Mouse (Mus musculus): ENCODE data around the gene Pmm2. TPM values are rescaled to one million over a fixed set of nuclear protein-coding genes. Genes with fewer than 3 reads are reported as not detected.

Gene Pmm2
- polyA plus RNA-seq (2011; ENCODE audit: insufficient read depth, insufficient read length, low read depth, missing spikeins): 20.9 and 25.2 TPM in 2 replicates

GRCm38 (mm10) chr16:8637217-8638051 is at the start of gene Pmm2, which contains the start of gene Tmem186:
Gene Pmm2, plus strand, starts transcription at chr16:8637674.
Gene Tmem186, minus strand, starts transcription at chr16:8637712.
- Histone ChIP-seq H3K4me3 (ENCODE audit: low read depth, low read length) (peak within 1 kb of the TSS; percentile 99), H3K9ac (ENCODE audit: low read depth, poor library complexity, severe bottlenecking) (peak within 1 kb of the TSS; percentile 77), H3K4me1 (ENCODE audit: control insufficient read depth, insufficient read depth, low read length) (no peaks in the 10 kb centered on the region), H3K9me3 (replicated peaks; ENCODE audit: control insufficient read depth, insufficient read depth, low read length, poor library complexity, severe bottlenecking) (no peaks in the 10 kb centered on the region), H3K27me3 (ENCODE audit: control insufficient read depth, insufficient read depth, low read length, poor library complexity, severe bottlenecking) (no peaks in the 10 kb centered on the region), H3K27ac (ENCODE audit: insufficient read depth, low read length) (peak within 1 kb of the TSS; percentile 65), H3K36me3 (ENCODE audit: control insufficient read depth, insufficient read depth, low read length, poor library complexity, severe bottlenecking) (peaks cover 5% of the 10 kb centered on the region; the same call in 1 of the 2 replicates)
- TF ChIP-seq POLR2A (IDR thresholded peaks at IDR 0.05; ENCODE audit: insufficient read depth, low read length) (no peak), CTCF (IDR thresholded peaks at IDR 0.05; ENCODE audit: low read depth, low read length) (no peak), EP300 (IDR thresholded peaks at IDR 0.05; ENCODE audit: insufficient read depth, low read depth, low read length) (no peak)

- H3K27ac ChIP-seq (ENCODE audit: insufficient read depth, low read length): no peak overlapping the region
- no peak for TF ChIP-seq CTCF (IDR thresholded peaks at IDR 0.05; ENCODE audit: low read depth, low read length)
- no peak overlapping the region for H3K4me3 ChIP-seq (ENCODE audit: low read depth, low read length)
- no peak overlapping the region for H3K9ac ChIP-seq (ENCODE audit: low read depth, poor library complexity, severe bottlenecking)
- no peaks in the 10 kb centered on the region for H3K4me1 ChIP-seq (ENCODE audit: control insufficient read depth, insufficient read depth, low read length)
- no peaks in the 10 kb centered on the region for H3K36me3 ChIP-seq (ENCODE audit: control insufficient read depth, insufficient read depth, low read length, poor library complexity, severe bottlenecking)
- H3K27me3 ChIP-seq (ENCODE audit: control insufficient read depth, insufficient read depth, low read length, poor library complexity, severe bottlenecking): no peaks in the 10 kb centered on the region
- H3K9me3 ChIP-seq (replicated peaks; ENCODE audit: control insufficient read depth, insufficient read depth, low read length, poor library complexity, severe bottlenecking): no peaks in the 10 kb centered on the region
These were observed 42.1 kb upstream of the Pmm2 start for GRCm38 (mm10) chr16:8595411-8595810.

- no peak for TF ChIP-seq CTCF (IDR thresholded peaks at IDR 0.05; ENCODE audit: low read depth, low read length)
- TF ChIP-seq EP300 (IDR thresholded peaks at IDR 0.05; ENCODE audit: insufficient read depth, low read depth, low read length): no peak
- no peak for TF ChIP-seq POLR2A (IDR thresholded peaks at IDR 0.05; ENCODE audit: insufficient read depth, low read length)
- no peak overlapping the region for H3K4me3 ChIP-seq (ENCODE audit: low read depth, low read length)
- no peaks in the 10 kb centered on the region for H3K36me3 ChIP-seq (ENCODE audit: control insufficient read depth, insufficient read depth, low read length, poor library complexity, severe bottlenecking)
- no peak overlapping the region for H3K27ac ChIP-seq (ENCODE audit: insufficient read depth, low read length)
- no peak overlapping the region for H3K9ac ChIP-seq (ENCODE audit: low read depth, poor library complexity, severe bottlenecking)
- H3K9me3 ChIP-seq (replicated peaks; ENCODE audit: control insufficient read depth, insufficient read depth, low read length, poor library complexity, severe bottlenecking): no peaks in the 10 kb centered on the region
- no peaks in the 10 kb centered on the region for H3K27me3 ChIP-seq (ENCODE audit: control insufficient read depth, insufficient read depth, low read length, poor library complexity, severe bottlenecking)
- no peaks in the 10 kb centered on the region for H3K4me1 ChIP-seq (ENCODE audit: control insufficient read depth, insufficient read depth, low read length)
These were observed 41.1 kb upstream of the Pmm2 start for GRCm38 (mm10) chr16:8596336-8596735.

- Histone ChIP-seq H3K4me3 (ENCODE audit: low read depth, low read length) (no peak overlapping the region), H3K4me1 (ENCODE audit: control insufficient read depth, insufficient read depth, low read length) (no peaks in the 10 kb centered on the region), H3K27me3 (ENCODE audit: control insufficient read depth, insufficient read depth, low read length, poor library complexity, severe bottlenecking) (no peaks in the 10 kb centered on the region), H3K36me3 (ENCODE audit: control insufficient read depth, insufficient read depth, low read length, poor library complexity, severe bottlenecking) (no peaks in the 10 kb centered on the region), H3K27ac (ENCODE audit: insufficient read depth, low read length) (no peak overlapping the region), H3K9ac (ENCODE audit: low read depth, poor library complexity, severe bottlenecking) (no peak overlapping the region), H3K9me3 (replicated peaks; ENCODE audit: control insufficient read depth, insufficient read depth, low read length, poor library complexity, severe bottlenecking) (no peaks in the 10 kb centered on the region)
- no peak for TF ChIP-seq POLR2A (IDR thresholded peaks at IDR 0.05; ENCODE audit: insufficient read depth, low read length)
- no peak for TF ChIP-seq CTCF (IDR thresholded peaks at IDR 0.05; ENCODE audit: low read depth, low read length)
- no peak for TF ChIP-seq EP300 (IDR thresholded peaks at IDR 0.05; ENCODE audit: insufficient read depth, low read depth, low read length)
These were observed 40.0 kb upstream of the Pmm2 start for GRCm38 (mm10) chr16:8597516-8597915.

GRCm38 (mm10) chr16:8603789-8604188 is 33.7 kb upstream of the Pmm2 start:
- no peaks in the 10 kb centered on the region for H3K4me1 ChIP-seq (ENCODE audit: control insufficient read depth, insufficient read depth, low read length)
- H3K4me3 ChIP-seq (ENCODE audit: low read depth, low read length): no peak overlapping the region
- H3K27me3 ChIP-seq (ENCODE audit: control insufficient read depth, insufficient read depth, low read length, poor library complexity, severe bottlenecking): no peaks in the 10 kb centered on the region
- no peaks in the 10 kb centered on the region for H3K36me3 ChIP-seq (ENCODE audit: control insufficient read depth, insufficient read depth, low read length, poor library complexity, severe bottlenecking)
- H3K27ac ChIP-seq (ENCODE audit: insufficient read depth, low read length): no peak overlapping the region
- TF ChIP-seq EP300 (IDR thresholded peaks at IDR 0.05; ENCODE audit: insufficient read depth, low read depth, low read length) (no peak), CTCF (IDR thresholded peaks at IDR 0.05; ENCODE audit: low read depth, low read length) (no peak), POLR2A (IDR thresholded peaks at IDR 0.05; ENCODE audit: insufficient read depth, low read length) (no peak)
- H3K9me3 ChIP-seq (replicated peaks; ENCODE audit: control insufficient read depth, insufficient read depth, low read length, poor library complexity, severe bottlenecking): no peaks in the 10 kb centered on the region
- H3K9ac ChIP-seq (ENCODE audit: low read depth, poor library complexity, severe bottlenecking): no peak overlapping the region

- TF ChIP-seq EP300 (IDR thresholded peaks at IDR 0.05; ENCODE audit: insufficient read depth, low read depth, low read length) (no peak), CTCF (IDR thresholded peaks at IDR 0.05; ENCODE audit: low read depth, low read length) (no peak), POLR2A (IDR thresholded peaks at IDR 0.05; ENCODE audit: insufficient read depth, low read length) (no peak)
- no peaks in the 10 kb centered on the region for H3K36me3 ChIP-seq (ENCODE audit: control insufficient read depth, insufficient read depth, low read length, poor library complexity, severe bottlenecking)
These were observed 27.1 kb upstream of the Pmm2 start for GRCm38 (mm10) chr16:8610397-8610796.

More at GRCm38 (mm10) chr16:8610397-8610796, 27.1 kb upstream of the Pmm2 start:
- H3K9me3 ChIP-seq (replicated peaks; ENCODE audit: control insufficient read depth, insufficient read depth, low read length, poor library complexity, severe bottlenecking): no peaks in the 10 kb centered on the region
- H3K27ac ChIP-seq (ENCODE audit: insufficient read depth, low read length): no peak overlapping the region
- H3K4me3 ChIP-seq (ENCODE audit: low read depth, low read length): no peak overlapping the region
- H3K9ac ChIP-seq (ENCODE audit: low read depth, poor library complexity, severe bottlenecking): no peak overlapping the region
- H3K4me1 ChIP-seq (ENCODE audit: control insufficient read depth, insufficient read depth, low read length): no peaks in the 10 kb centered on the region
- no peaks in the 10 kb centered on the region for H3K27me3 ChIP-seq (ENCODE audit: control insufficient read depth, insufficient read depth, low read length, poor library complexity, severe bottlenecking)
